Mouse (Mus musculus) limb, embryonic 11.5 days (tissue): Measurements from ENCODE around the gene Bcr. TPM values are rescaled to one million over a fixed set of nuclear protein-coding genes. Genes with fewer than 3 reads are reported as not detected.

Experiments
- ATAC-seq: fragments of 200-750 bp; cut with Nextera tagmentation; 2 replicates; pipeline ENCODE4 v1.8.0; 2017; ENCODE audit warnings: low read depth; ENCODE audit not compliant: insufficient number of reproducible peaks, low FRiP score, low TSS enrichment
- DNase-seq: peaks from one replicate; pipeline ENCODE4 v3.0.0-alpha.2; 2015; ENCODE audit warnings: low spot score
- H3K27ac ChIP-seq: fragments of 300-500 bp; sonication (generic); replicated peaks from 2 replicates; pipeline ENCODE4 v1.5.1; 2014; ENCODE audit warnings: low read depth, mild to moderate bottlenecking, low read length
- H3K27me3 ChIP-seq: fragments of 300-500 bp; sonication (generic); 2 replicates; pipeline ENCODE4 v1.6.1; 2014; ENCODE audit warnings: mild to moderate bottlenecking, low read length, mixed read lengths; ENCODE audit not compliant: control insufficient read depth, insufficient read depth
- H3K36me3 ChIP-seq: fragments of 300-500 bp; sonication (generic); 2 replicates; pipeline ENCODE4 v1.6.1; 2014; ENCODE audit warnings: mild to moderate bottlenecking, low read length, moderate library complexity, mixed read lengths; ENCODE audit not compliant: control insufficient read depth, insufficient read depth
- H3K4me1 ChIP-seq: fragments of 300-500 bp; sonication (generic); 2 replicates; pipeline ENCODE4 v1.6.1; 2014; ENCODE audit warnings: low read length, mixed read lengths; ENCODE audit not compliant: control insufficient read depth, insufficient read depth
- H3K4me2 ChIP-seq: fragments of 300-500 bp; sonication (generic); 2 replicates; pipeline ENCODE4 v1.6.1; 2014; ENCODE audit warnings: low read depth, mild to moderate bottlenecking, moderate library complexity; ENCODE audit not compliant: severe bottlenecking
- H3K4me3 ChIP-seq: fragments of 300-500 bp; sonication (generic); 2 replicates; pipeline ENCODE4 v1.5.1; 2014; ENCODE audit warnings: low read depth, low read length
- H3K9ac ChIP-seq: fragments of 300-500 bp; sonication (generic); 2 replicates; pipeline ENCODE4 v1.6.1; 2014; ENCODE audit warnings: mild to moderate bottlenecking, low read length
- H3K9me3 ChIP-seq: fragments of 300-500 bp; sonication (generic); 2 replicates; pipeline ENCODE4 v1.6.1; 2016; ENCODE audit warnings: low read length; ENCODE audit not compliant: control insufficient read depth
- WGBS: fragments of 180-500 bp; shearing (Covaris S2); extraction: QIAGEN DNeasy Blood & Tissue Kit; methylation state at CpG from one replicate; pipeline ENCODE4 v1.1.7; 2014; 5-methylcytosine and 5-hydroxymethylcytosine counted together
- polyA plus RNA-seq: library from polyadenylated mRNA; unstranded; fragments of >200 nt; fragmentation: Nextera tagmentation; extraction: Ambion mirVana; gene quantifications from 2 replicates; pipeline ENCODE4 v1.2.1, GENCODE M21; 2014

Gene Bcr
- polyA plus RNA-seq, 1 experiment from 2014 or later = 11.4 TPM

DNA sequence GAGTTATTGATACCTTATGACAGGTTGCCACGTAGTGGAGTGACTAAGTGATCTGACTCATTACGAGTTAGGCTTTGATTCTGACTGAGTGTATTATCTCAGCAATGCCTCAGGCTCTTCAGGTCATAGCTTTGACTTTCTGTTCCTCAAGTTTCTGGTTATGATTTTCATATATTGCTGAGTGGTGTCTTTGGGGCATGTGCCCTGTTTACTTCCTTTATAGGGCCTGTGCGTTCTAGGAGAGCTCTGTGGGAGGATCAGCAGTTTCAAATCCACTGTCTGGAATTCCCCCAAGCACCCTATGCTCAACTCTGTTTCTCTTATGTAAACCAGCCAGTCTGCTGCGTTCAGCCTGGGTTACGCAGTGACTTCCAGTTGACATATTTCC, 162.2 kb downstream of the Bcr start:
- no peaks in the 10 kb centered on the region for H3K4me1 ChIP-seq
- H3K27ac ChIP-seq = no peak overlapping the region
- WGBS = 83% methylated on average over 5 of the region's 5 CpGs
- no peak overlapping the region for H3K9ac ChIP-seq
- H3K36me3 ChIP-seq = no peaks in the 10 kb centered on the region
- H3K9me3 ChIP-seq = no peaks in the 10 kb centered on the region
- H3K4me3 ChIP-seq = no peak overlapping the region
- no peak for DNase-seq
- H3K27me3 ChIP-seq = no peaks in the 10 kb centered on the region
- H3K4me2 ChIP-seq = no peak overlapping the region
- no peak for ATAC-seq

DNA sequence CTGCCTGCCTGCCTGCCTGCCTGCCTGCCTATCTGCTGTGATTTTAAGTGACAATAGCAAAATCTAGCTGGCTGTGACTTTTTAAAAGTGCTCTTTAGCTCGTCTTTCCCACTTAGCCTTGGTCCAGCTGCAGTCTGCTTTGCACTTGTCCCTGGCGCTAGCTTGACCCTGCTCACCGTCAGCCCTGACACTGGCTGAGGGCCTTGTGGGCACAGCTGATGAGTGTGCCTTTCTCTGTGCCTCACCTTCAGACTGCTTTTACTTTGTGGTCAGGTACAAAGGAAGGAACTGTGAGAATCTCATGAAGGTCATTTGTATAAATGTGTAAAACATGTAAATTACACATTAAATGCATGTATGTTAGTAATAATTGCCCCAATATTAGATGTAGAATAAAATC, 163.8 kb downstream of the Bcr start:
- no peaks in the 10 kb centered on the region for H3K9me3 ChIP-seq
- WGBS = 82% methylated on average over 3 of the region's 3 CpGs
- H3K36me3 ChIP-seq = no peaks in the 10 kb centered on the region
- no peak overlapping the region for H3K4me3 ChIP-seq
- H3K4me2 ChIP-seq = no peak overlapping the region
- no peaks in the 10 kb centered on the region for H3K27me3 ChIP-seq
- H3K9ac ChIP-seq = no peak overlapping the region
- no peaks in the 10 kb centered on the region for H3K4me1 ChIP-seq
- ATAC-seq (no peak), DNase-seq (no peak)
- no peak overlapping the region for H3K27ac ChIP-seq

DNA sequence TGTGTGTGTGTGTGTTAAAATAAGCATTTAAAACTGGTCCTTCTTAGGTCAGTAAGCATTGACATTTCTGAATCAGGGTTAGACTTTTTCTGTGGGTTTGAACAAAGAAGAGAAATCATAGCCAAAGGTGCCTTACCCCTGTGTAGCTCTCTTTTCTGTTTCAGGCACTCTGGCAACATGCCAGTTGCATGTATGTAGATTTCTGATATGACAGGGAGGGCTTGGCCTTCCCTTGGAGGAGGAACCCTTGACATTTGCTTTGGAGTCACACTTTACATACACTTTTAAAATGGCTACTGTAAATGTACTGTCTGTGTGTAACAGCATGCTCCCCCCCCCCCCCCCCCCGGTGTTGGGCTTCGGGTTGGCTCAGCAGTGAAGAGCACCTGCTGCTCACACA, 164.2 kb downstream of the Bcr start:
- DNase-seq (no peak), ATAC-seq (no peak)
- no peaks in the 10 kb centered on the region for H3K27me3 ChIP-seq
- no peak overlapping the region for H3K27ac ChIP-seq
- no peaks in the 10 kb centered on the region for H3K36me3 ChIP-seq
- H3K9ac ChIP-seq = no peak overlapping the region
- no peak overlapping the region for H3K4me2 ChIP-seq
- no peaks in the 10 kb centered on the region for H3K4me1 ChIP-seq
- 0% methylated on average over 1 of the region's 2 CpGs for WGBS
- H3K9me3 ChIP-seq = no peaks in the 10 kb centered on the region
- H3K4me3 ChIP-seq = no peak overlapping the region

DNA sequence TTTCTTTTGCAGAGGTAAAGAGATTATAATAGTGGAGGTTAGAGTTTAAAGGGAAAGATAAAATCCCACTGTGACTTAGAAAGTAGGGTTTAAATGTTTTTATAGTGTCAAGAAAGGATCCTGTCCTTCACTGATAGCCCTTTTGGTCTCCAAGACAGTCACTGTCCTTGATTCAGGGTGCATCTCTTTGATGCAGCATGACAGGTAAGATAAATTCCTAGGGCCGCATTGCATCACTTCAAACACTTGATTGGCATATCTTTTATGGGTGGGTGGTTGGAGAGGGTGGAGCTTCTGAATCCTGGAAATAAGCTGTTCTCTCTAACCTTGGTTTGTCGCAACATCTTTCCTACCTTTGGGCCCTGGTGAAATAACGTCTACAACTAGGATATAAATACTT, 167.0 kb downstream of the Bcr start:
- no peak overlapping the region for H3K27ac ChIP-seq
- peaks cover 2% of the 10 kb centered on the region; the same call in 1 of the 2 replicates for H3K36me3 ChIP-seq
- 92% methylated on average over 3 of the region's 3 CpGs for WGBS
- no peak overlapping the region for H3K9ac ChIP-seq
- ATAC-seq = no peak
- H3K27me3 ChIP-seq = no peaks in the 10 kb centered on the region
- no peak for DNase-seq
- H3K9me3 ChIP-seq = no peaks in the 10 kb centered on the region
- H3K4me3 ChIP-seq = no peak overlapping the region
- no peaks in the 10 kb centered on the region for H3K4me1 ChIP-seq
- H3K4me2 ChIP-seq = no peak overlapping the region

DNA sequence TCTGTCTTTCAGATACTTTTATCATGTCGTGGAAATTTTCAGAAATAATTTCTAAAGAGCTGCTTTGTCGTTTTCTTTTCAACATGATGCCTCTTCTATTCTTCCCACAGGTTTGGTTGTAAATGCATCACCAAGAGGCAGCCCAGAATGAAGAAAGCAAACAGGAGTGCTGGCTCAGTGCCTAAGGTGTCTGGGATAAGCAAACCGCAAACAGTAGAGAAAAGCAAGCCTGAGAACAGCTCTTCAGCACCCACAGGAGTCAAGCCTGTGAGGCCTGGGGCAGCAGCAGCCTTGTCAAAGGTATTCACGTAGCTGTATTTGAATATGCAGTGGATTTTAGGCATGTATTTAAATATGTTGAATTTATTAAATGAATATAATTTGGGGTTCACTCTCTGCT, 170.2 kb downstream of the Bcr start:
- Histone ChIP-seq H3K9me3 (no peaks in the 10 kb centered on the region), H3K36me3 (peaks cover 2% of the 10 kb centered on the region; the same call in 1 of the 2 replicates), H3K27me3 (no peaks in the 10 kb centered on the region), H3K9ac (no peak overlapping the region), H3K27ac (no peak overlapping the region), H3K4me1 (no peaks in the 10 kb centered on the region), H3K4me2 (no peak overlapping the region), H3K4me3 (no peak overlapping the region)
- DNase-seq = no peak
- WGBS = 93% methylated on average over 4 of the region's 4 CpGs
- ATAC-seq = no peak

DNA sequence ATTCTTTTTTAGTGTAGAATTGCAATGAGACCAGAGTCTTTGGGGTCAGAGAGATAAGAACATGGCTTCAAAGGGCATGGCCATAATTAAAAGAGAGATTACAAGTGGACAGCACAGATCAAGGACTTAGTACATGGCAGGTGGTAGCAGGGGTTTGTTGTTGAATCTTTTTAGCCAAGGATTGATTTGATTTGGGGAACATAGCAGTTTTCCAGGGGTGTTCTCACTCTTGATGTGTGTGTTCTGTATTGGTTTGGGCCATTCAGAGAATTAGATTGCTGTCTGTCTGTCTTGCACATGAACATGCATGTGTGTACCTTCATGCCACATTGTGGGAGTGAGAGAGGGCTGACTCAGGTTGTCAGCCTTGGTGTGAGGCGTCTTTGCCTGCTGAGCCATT, 171.5 kb downstream of the Bcr start:
- Histone ChIP-seq H3K9ac (no peak overlapping the region), H3K27me3 (no peaks in the 10 kb centered on the region), H3K36me3 (peaks cover 2% of the 10 kb centered on the region; the same call in 1 of the 2 replicates), H3K27ac (no peak overlapping the region), H3K4me2 (no peak overlapping the region), H3K9me3 (no peaks in the 10 kb centered on the region), H3K4me1 (no peaks in the 10 kb centered on the region), H3K4me3 (no peak overlapping the region)
- ATAC-seq = no peak
- WGBS = 100% methylated on average over 1 of the region's 1 CpGs
- DNase-seq = no peak

DNA sequence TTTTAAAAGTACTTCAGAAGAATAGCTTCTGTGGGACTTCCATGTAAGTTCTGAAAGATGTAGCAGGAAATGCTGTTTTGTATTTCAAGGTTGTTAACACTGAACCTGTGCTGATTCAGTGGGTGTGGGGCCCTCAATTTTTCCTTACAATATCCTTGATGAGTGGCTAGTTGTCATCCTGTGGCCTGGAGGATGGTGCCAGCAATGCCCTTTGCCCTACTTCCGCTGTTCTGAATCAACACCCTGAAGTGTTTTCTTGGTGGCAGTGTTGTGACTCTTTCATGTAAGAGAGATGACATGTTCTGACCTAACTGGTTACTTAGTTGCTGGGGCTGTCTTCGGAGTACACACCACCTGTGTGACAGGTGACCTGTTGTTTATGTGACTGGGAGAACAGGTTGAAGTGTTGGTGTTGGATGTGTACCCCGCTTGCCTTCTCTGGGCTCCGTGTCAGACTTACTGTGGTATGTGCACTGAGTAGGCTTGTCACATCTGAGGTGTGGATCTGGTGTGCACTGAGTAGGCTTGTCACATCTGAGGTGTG, 172.3 kb downstream of the Bcr start:
- ATAC-seq = no peak

DNA sequence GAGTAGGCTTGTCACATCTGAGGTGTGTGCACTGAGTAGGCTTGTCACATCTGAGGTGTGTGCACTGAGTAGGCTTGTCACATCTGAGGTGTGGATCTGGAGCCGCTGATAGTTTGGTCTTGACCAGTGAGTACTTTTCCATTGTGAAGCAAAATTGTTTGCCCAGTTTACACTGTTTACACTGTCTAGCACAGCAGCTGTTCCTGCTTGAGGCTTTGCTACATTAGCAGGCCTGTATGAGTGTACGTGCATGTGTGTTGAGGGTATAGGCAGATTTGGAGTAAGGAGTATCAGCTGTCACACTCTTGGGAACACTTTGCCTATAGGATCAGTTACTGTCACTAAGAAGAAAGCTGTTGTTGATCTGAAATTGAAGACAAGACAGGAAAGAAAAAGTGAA, 173.1 kb downstream of the Bcr start:
- no peak overlapping the region for H3K4me2 ChIP-seq
- peaks cover 2% of the 10 kb centered on the region; the same call in 1 of the 2 replicates for H3K36me3 ChIP-seq
- no peaks in the 10 kb centered on the region for H3K27me3 ChIP-seq
- no peak for DNase-seq
- no peaks in the 10 kb centered on the region for H3K9me3 ChIP-seq
- no peak overlapping the region for H3K4me3 ChIP-seq
- H3K4me1 ChIP-seq = no peaks in the 10 kb centered on the region
- ATAC-seq = no peak
- no peak overlapping the region for H3K27ac ChIP-seq
- H3K9ac ChIP-seq = no peak overlapping the region
- WGBS = 88% methylated on average over 2 of the region's 2 CpGs

More for the DNA sequence above, 172.3 kb downstream of the Bcr start:
- DNase-seq = no peak
- Histone ChIP-seq H3K27ac (no peak overlapping the region), H3K4me1 (no peaks in the 10 kb centered on the region), H3K36me3 (peaks cover 2% of the 10 kb centered on the region; the same call in 1 of the 2 replicates), H3K27me3 (no peaks in the 10 kb centered on the region), H3K4me2 (no peak overlapping the region), H3K9me3 (no peaks in the 10 kb centered on the region), H3K9ac (no peak overlapping the region), H3K4me3 (no peak overlapping the region)
- 98% methylated on average over 4 of the region's 4 CpGs for whole genome bisulfite sequencing
